Mouse (Mus musculus) cerebellum, postnatal 36 days (tissue): ENCODE measurements at regions not wholly inside any gene's neighbourhood (a gene's known extent, or its start where the extent isn't known, plus 50 kb on each side); places are given as distances from the start of the nearest gene placed in this dataset.
"Not testable (repeated sequence)": the region's sequence is repeated elsewhere in the genome, so short reads cannot be mapped to it uniquely, and the experiment has no call there.

ENCODE experiments used
- DNase-seq, 2 experiments: peaks; one replicate each; pipeline ENCODE4 v3.0.0; 2021 to 2022; ENCODE audit warnings: mixed read lengths in 2 of 2

DNA sequence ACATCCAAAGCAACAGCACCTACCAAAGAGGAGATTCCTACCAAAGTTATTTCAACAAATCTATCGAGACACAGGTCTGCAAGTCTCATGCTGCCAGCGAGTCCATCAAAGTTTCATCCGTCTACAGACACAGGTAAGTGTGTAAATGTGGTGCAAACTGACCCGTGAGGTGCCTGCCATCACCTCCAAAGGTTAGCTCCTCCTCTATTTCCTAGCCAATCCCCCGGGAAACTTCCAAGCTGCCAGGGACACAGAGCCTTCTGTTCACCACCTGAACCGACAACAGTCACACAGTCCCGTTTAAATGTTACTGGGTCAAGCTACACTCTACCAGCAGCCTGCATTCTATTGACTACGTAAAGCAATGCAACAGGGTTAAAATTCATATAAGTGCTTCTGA, 113.5 kb downstream of the Snurf start:
- DNase-seq = not testable (repeated sequence)

DNA sequence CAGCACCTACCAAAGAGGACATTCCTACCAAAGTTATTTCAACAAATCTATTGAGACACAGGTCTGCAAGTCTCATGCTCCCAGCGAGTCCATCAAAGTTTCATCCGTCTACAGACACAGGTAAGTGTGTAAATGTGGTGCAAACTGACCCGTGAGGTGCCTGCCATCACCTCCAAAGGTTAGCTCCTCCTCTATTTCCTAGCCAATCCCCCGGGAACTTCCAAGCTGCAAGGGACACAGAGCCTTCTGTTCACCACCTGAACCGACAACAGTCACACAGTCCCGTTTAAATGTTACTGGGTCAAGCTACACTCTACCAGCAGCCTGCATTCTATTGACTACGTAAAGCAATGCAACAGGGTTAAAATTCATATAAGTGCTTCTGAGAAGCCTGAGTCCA, 146.4 kb downstream of the Snurf start:
- peak; percentile 11 to 17 for DNase-seq
